Mouse (Mus musculus): ENCODE results near the gene Gm3435.

GRCm38 (mm10) chr17:15066066-15066465, 56.1 kb downstream of the Gm3435 start:
- no peak for TF ChIP-seq POLR2A (IDR thresholded peaks at IDR 0.05; ENCODE audit: low read depth, low read length)
- TF ChIP-seq CTCF (conservative IDR thresholded peaks at IDR 0.05; ENCODE audit: insufficient read depth, insufficient read length, low read depth, low read length), result no peak
